Mouse (Mus musculus) yolk sac, embryonic 10.5 days (tissue): ENCODE measurements around the gene Tdp2.

Experiments used
- DNase-seq: peaks from one replicate; pipeline ENCODE4 v3.0.0-alpha.2; 2017; ENCODE audit warnings: low spot score

The Tdp2 gene

GRCm38 (mm10) chr13:24831353-24832130 lies at the start of gene Tdp2, which contains the start of gene Acot13:
Gene Tdp2 (plus strand): TSS chr13:24831679.
Gene Acot13 (minus strand): TSS chr13:24831540.
- DNase-seq, result peak; percentile 99

DNA sequence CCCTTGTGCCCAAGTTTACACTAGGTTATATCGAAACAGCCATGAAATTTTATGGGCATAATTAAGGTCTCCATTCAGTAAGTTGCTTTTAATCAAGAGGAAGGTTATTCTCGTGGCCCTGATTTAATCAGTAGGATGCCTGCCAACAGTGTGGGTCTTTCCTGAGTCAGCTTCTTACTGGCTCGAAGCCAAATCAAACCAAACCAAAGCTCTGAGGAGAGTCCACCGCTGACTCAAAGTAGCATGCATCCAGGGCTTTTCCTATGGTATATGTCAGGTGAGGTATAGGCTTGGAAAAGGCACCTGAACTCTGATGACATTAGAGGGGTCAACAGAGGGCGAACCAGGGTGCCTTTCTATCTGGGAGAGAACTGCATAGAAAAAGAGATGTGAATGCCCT lies 49.6 kb upstream of the Tdp2 start:
- no peak for DNase-seq

DNA sequence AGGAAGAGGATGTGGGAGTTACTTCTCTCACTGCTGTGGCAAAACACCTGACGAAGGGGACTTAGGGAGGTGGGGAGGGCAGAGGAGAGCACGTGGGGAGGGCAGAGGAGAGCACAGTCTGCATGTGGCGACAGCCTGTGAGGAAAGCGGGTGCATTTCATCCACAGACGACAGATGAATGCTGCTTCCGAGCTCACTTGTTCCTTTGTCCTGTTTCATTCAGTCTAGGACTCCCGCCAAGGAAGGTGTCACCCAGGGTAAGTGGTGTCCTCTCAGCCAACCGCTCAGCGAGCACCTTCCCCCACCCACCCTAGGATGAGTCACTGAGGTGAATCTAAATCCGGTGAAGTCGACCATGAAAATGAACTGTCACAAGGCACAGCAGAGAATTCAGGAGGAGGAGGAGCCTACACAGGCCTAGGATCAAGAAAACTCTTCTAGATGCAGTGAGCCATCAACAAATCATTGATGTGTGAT lies 45.4 kb upstream of the Tdp2 start:
- no peak for DNase-seq

- no peak for DNase-seq
Measured at GRCm38 (mm10) chr13:24787477-24787876, 44.0 kb upstream of the Tdp2 start.

DNA sequence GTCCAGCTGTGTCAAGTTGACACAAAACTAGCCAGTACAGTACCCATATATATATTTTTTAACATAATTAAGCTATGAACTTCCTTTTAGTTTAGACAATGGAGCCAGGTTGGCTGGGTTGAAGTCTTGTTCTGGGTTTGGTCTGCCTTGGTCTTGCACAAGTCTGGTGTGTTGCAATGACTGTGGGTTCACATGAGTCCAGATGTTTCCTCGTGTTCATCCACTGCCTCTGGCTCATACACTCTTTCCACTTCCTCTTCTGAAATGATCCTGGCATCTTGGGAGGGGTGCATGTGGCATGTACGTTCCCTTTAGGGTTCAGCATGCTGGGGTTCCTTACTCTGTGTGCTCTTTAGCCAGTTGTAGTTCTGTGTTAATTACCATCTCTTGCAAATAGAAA lies 40.1 kb upstream of the Tdp2 start:
- no peak for DNase-seq

GRCm38 (mm10) chr13:24792411-24793045 lies 39.0 kb upstream of the Tdp2 start:
- DNase-seq, result no peak

- DNase-seq, result no peak
Measured at GRCm38 (mm10) chr13:24798686-24799085, 32.8 kb upstream of the Tdp2 start.

DNA sequence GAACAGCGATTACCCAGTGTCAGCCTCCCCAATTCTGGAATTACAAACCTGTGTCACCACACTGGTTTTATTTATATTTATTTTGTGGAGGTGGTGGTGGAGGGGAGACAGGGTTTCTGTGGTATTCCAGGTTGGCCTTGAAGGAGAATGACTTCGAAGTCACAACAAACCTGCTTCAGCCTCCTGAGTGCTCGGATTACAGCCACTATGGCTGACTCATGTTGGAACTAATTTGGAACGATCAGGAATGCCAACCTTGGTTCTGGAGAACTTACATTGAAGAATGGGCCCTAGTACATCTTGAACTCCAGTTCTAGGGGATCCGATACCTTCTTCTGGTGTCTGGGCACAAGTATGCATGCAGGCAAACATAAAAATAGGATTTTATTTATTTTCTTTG lies 32.1 kb upstream of the Tdp2 start:
- DNase-seq, result no peak

DNA sequence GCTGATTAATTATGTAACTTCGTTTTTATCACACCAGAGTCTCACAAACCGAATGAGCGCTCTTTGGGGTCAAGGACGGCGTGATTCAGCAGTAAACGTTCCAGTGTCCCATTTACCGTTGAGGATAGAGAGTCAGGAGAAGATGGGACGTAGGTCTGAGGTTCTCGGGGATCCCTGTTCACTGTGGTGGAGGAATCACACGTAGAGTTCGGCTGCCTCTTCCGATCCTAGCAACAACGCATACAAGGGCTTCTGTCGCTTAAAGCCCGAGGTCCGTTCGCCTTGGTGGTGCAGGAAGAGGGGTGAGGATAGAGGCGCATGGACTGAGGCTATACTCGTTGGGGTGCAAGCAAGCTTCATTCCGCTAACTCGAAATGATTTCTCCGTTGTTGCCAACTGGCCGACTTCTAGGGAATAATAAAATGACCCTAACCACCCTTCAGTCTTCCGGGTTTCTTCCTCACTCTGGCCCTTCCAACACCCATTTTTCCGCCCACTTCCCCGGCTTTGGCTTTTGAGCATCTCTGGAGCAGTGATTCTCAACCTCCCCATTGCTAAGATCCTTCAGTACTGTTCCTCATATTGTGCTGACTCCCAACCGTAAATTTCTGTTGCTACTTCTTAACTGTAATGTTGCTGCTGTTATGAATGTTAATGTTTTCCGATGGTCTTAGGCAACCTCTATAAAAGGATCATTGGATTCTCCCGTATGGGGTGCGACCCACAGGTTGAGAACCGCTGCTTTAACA lies 31.4 kb upstream of the Tdp2 start:
- no peak for DNase-seq

DNA sequence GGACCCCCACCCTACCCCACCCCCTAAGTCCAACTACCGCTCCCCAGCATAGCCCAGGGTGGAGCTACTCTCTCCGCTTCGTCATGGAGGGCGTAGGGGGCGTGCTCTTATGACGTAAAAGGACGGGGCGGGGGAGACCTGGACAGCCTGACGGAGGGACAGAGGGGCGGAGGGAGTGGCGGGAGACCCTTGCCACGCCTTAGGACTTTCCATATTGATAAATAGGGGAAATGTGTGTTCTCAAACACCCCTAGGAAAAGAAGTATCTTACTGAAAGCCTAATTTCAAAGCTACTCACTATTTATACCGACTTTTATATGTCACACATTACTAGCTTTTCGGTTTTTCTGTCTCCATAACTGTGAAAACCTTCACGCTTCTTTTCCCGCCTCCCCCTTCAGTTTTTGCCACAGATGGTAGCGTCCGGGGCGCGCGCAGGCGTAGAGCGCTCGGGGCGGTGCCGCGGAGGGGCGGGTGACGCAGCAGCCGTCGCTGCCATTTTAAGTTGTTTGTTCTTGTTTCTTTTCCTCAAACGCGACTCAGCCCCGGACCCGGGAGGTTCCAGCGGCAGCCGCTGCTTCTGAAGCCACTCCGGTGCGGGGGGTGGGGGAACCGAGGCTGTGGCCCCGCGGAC lies 30.7 kb upstream of the Tdp2 start:
- DNase-seq, result peak; percentile 98

GRCm38 (mm10) chr13:24801308-24801921 lies 30.1 kb upstream of the Tdp2 start, which contains the start of gene BC005537:
Gene BC005537 (plus strand): TSS chr13:24801657.
- no peak for DNase-seq

DNA sequence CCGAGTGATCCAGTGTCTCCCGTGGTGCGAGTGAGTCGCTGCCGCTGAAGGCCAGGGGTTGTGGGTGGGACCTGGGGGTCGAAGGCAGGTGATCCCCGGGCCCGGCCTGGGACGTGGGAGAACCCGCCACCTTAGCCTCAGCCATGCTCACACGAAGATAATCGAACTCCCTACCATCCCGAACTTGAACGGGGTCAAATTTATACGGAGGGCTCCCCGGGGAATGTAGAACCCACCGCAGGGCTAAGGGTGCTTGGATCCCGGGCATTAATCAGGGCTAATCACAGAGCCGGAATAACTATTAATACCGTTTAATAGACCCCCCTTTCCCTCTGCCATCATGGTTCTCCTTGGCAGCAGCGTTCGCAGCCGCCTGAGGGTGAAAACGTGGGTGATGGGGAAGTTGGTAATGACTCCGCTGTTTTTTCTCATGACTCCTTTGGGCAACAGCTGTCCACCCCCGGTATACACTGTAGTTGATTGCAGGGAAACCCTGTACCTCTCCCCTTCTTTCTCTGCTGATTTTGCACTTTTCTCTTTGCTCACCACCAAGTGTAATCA lies 29.3 kb upstream of the Tdp2 start:
- DNase-seq, result peak; percentile 23

GRCm38 (mm10) chr13:24803196-24803595 lies 28.3 kb upstream of the Tdp2 start:
- no peak for DNase-seq

GRCm38 (mm10) chr13:24806079-24806478 lies 25.4 kb upstream of the Tdp2 start:
- DNase-seq, result no peak

- no peak for DNase-seq
Measured at GRCm38 (mm10) chr13:24812521-24812920, 19.0 kb upstream of the Tdp2 start.

GRCm38 (mm10) chr13:24814616-24815015 lies 16.9 kb upstream of the Tdp2 start:
- DNase-seq, result no peak

DNA sequence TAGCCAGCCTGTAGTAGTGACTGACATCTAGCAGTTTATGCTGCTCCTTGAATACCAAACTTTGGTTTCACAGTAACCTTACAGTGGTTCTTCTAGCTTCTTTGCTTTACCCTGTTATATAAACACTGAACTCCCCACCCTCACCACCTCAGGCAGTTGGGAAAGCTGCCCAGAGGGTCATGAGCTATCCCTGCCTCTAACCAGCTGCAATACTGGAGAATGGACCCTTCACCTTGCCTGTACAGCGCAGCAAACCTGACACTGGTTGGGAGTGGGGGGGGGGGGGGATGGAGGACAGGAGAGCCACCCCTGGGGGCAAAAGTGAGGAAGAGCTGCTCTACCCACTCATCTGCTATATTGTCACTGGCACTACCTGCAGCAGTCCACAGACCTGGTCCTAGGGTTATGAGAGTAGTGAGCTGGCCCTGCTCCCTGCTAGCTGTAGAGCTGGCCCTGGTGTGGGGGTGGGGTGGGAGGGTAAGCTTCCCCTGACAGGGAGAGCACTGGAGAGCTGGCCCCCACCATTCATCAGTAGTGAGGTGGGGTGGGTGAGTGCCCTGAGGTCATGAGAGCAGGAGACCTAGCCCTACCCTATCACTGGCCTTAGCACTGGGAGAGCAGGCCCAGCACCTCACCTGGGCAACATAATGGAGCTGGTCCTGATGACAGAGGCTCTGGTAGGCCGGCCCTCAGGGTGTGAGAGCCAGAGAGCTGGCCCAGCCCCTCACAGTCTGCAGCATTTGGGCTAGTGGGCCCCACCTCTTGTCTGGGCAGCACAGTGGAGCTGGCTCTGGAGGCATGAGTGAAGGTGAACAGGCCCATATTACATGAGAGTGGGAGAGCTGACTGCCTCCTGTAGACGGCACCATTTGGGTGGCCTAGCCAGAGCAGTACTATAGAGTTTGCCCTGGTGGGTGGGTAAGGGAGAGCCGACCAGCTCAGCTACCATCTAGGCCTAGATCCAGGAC lies 15.1 kb upstream of the Tdp2 start:
- peak; percentile 11 for DNase-seq

GRCm38 (mm10) chr13:24819931-24820330 lies 11.5 kb upstream of the Tdp2 start:
- no peak for DNase-seq

DNA sequence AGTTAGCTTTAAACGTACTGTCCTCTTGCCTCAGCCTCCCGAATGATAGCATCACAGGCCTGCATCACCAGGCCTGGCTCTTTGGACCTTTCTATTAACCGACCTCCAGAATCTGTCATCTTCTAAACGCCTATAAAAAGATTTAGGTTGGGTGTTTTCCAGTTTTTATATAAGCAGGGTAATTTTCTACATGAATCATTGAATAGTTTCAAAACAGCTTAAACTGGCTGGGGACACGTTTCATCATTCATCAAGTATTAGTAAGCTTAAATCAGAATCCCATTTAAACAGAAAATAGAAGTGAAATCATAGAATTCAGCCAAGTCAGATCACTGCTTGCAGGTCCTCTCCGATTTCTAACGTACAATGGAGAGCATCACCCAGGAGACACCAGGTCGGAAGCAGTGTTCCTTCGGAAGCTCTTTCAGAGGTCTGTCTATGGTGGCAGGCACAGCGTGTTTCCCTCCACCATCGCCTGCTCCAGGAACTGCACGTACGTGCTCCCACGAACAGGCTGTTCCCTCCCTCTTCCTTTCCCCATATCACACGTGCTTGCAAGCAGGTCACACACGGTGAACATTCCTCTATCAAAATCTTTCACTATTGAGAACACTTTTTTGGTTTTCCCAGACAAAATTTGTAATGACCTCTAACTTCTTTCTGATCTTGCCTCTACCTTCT lies 8.7 kb upstream of the Tdp2 start:
- DNase-seq, result no peak

GRCm38 (mm10) chr13:24824647-24825046 lies 6.8 kb upstream of the Tdp2 start:
- no peak for DNase-seq
